Mouse (Mus musculus): Measurements from ENCODE around the gene Prkcd.
A peak's percentile ranks its signal among the peaks of the same experiment; 100 is the strongest.

The Prkcd gene

DNA sequence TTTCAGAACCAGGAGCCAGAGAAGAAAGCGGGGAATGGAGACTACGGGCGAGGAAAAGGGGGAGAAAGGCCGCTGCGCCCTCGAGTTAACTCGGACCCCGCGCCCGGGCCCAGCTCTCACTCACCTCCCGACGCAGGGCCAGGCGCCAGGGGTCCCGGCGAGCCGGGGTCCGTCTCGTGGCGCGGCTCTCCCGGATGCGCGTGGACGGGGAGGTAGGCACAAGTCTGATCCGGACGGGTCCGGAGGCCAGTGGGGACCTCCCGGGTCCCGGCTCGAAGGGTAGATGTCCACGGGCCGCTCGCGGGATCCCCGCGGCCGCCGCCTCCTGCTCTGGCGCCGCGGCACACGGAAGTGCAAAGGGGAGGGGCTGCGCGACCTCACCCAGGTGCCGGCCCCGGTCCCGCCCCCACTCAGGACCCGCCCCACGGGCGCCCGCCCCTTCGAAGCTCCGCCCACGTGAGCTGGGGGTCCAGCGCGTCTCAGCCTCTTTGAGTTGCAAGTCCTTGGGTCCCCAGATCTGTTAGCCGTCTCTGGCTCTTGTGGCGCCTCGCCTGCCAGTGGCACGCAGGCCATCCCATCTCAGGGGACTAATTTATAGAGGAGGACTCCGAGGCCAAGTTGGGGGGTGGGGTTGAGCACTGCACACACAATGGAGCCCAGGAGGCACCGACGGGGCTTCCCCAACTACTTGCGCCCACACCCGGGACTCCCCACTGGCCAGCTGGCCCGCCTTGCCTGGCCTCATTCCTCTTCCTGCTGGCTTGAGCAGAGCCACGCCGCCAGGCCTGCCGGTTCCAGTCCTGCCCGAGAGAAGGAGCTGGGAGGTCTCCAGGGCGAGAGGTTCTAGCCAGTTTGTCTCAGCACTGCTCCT lies at the start of gene Prkcd:
Gene Prkcd (minus strand): TSS at position 355 of the 871 bp plus-strand sequence.
- DNase-seq (ENCODE audit: low read depth in 2 of 2, low spot score in 2 of 2) = peak; percentile 79 to 89

DNA sequence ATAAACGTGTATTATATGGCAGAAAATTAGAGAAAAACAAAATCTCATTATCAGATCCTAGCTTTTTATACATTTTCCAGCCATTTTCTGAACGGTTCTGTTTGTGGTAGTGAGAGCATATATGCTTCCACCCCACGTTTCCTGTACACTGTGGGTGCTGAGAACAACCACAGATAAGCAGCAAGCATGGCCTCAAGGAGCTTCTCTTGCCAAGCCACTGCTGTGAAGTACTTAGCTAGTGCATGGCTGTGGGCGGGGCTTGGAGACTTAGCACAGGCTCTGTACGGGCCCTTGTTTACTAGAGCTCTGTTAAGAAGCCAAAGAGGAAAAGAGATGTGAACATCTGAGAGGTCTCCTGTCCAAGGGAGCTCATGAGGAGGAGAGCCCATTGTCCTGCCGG lies 48.9 kb upstream of the Prkcd start:
- peak; percentile 20 to 42 for DNase-seq (ENCODE audit: low read depth in 2 of 2, low spot score in 2 of 2)

DNA sequence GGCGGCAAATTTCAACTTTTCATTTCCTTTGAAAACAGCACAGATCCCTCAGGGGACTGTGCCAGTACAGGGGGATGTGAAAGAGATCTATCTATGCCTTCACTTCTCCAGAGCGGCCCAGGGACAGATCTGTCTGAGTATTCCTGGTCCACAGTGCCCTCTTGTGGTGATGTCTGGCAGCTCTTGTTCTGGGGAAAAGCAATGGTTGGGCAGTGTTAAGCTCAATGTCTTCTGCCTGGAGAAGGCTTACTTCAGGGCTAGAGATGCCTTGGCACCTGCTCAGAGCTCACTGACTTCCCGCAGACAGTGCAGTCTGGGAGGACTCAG lies 45.9 kb upstream of the Prkcd start:
- peak; percentile 75 to 85 for DNase-seq (ENCODE audit: low read depth in 2 of 2, low spot score in 2 of 2)

DNA sequence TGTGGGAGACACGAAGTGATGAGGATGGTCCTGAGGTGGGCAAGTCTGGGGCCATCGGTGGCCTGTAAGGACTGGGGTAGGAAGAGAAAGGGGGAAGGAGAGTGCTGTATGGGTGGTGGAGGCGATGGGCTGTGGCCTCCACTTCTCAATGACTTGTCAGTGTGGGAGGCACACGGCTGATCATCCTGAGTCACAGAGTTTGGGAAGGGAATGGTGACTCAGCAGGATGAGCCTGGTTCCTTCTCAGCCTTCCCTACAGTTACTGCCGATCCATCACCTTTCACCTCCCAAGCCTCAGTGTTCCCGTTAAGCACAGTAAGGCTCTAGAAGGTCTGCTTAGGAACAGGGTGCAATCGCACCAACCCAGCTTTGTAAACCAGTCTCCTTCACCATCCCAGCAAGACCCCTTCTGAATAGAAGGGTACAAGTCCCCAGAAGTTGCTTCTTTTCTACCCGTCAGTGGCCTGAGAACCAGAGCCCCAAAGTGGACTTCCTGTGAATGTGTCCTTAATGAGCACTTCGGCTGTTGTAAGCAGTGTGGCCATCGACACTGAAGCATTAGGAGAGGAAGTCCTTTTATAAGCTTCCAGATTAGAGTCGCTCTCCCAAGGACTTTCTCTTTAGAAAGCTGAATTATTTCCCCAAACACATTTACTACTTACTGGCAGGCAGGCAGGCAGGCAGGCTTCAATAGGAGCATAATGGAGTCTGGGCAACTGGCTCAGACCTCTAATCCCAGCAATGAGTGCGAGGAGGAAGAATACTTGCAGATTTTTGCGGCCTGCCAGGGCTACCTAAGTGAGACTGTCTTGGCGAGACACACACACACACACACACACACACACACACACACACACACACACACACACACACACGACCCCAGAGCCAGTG lies 45.3 kb upstream of the Prkcd start:
- DNase-seq (ENCODE audit: low read depth in 2 of 2, low spot score in 2 of 2) = no peak

DNA sequence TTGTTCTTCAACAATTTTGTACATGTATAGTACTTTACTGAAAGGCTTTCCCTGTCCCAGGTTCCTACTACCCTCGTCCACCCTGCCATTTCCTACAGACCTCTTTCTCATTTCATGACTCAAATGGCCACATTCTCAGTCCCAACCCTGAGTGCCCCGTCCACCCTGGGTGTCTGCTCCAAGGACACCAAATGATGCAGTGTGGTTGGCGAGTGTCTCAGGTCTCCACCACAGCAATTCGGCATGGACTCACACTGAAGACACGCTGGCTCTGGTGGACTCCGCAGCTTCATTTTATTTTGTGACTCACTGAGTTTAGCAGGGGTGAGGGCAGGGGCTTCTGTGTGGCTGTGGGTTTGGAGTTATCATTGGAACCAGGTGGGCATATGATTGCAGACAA lies 44.2 kb upstream of the Prkcd start:
- no peak for DNase-seq (ENCODE audit: low read depth in 2 of 2, low spot score in 2 of 2)

DNA sequence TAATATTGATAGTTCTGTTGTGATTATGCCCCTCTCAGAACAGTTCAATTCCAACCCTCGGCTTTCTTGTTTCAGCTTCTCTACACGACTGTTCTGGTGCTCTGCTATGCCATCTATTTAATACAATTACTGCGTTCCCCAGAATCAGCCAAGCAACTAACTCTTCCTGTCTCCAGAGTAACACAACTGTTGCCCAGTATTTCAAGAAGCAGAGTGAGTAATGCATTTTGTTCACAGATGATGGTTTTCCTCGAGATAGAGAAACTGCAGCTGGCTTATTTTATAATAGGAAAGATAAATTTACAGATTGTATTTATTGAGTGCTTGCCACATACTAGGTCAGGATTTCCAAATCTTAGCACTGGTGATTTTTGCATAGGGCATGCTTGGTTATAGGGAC lies 40.6 kb upstream of the Prkcd start:
- DNase-seq (ENCODE audit: low read depth in 2 of 2, low spot score in 2 of 2) = no peak

DNA sequence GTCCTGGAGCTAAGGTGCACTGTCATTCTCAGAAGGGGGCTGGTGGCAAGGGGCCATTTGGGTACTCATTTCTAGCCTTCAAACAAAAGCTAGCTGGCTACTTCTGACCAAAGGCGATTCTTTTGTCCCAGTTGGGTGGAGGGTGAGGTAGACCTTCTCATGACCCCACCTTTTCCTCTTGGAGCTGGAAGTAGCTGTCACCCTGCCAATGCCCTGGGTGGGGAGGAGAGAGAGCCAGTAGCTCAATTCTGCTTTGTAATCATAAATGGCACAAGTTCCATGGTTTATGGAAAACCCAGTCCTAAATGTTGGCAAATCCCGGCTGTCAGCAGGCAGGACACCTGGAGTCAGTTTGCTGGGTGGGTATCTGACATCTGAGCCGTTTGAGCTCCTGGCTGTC lies 40.1 kb upstream of the Prkcd start:
- no peak for DNase-seq (ENCODE audit: low read depth in 2 of 2, low spot score in 2 of 2)

DNA sequence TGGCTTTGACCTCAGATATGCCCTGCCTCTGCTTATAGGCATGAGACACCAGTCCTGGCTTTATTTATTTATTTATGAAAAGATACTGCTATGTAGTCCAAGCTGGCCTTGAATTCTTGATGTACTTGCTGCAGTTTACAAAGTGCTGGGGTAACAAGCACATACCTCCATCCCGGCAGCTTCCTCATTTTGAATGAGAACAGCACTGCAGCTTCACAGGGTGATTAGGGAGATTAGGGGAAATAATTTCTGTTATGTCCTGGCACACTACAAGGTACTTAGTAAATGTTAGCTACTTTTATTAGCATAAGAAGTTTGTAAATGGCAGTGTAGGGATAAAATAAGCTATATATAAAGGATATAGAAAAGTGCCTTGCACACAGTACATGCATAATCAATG lies 29.5 kb upstream of the Prkcd start:
- DNase-seq (ENCODE audit: low read depth in 2 of 2, low spot score in 2 of 2) = no peak

DNA sequence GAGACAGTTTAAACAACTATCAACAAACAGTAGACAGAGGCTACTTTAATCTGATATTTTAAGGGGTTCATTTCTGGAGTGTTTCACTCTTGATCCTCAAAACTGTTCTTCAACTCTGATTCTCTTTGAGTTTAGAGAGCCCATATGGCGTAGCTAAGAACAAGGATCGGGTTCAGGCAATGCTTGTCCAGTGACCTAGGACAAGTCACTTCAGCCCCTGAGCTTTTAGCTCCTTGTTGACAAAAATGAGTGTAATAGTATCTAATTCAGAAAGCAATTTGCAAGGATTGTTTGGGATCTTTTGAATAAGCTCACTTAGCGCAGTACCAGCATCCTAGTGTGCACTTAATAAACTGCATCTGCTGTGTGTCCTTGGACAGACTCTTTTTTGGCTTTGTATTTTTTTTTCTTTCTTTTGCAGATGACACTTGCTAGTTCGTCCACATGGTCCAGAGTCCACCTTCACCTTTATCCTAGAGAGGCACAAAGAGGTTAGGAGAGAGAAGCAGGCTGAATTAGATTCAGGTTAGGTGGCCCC lies 28.8 kb upstream of the Prkcd start:
- DNase-seq (ENCODE audit: low read depth in 2 of 2, low spot score in 2 of 2) = no peak

DNA sequence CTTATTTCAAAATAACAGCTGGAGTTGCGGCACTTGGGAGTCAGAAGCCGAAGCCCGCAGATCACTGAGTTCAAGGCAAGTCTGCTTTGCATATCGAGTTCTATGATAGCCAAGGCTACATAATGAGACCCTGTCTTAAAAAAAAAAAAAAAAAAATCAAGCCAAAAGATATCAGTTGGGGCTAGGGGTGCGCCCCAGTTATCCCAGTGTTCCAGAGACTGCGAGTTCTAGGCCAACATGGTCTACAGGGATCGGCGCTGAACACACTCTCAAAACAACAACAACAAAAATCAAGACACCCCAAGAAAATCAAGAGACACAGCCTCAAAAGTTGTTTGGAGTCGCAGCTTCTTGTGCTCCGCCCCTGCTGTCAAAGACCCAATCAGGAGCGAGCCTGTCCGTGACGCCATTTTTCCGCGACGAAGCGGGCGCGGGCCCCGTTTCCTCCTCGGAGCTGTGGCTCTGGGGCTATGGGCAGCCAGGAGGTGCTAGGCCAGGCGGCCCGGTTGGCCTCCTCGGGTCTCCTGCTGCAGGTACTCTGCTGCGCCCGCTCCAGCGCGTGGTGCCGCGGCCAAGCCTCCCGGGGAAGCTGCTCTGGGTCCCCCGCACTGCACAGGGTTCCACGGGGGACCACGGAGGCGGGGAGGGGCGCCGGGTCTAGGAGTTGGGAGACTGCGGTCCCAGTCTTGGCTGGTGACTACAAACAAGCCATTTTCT lies 28.1 kb upstream of the Prkcd start, which contains the start of gene Rft1:
Gene Rft1 (plus strand): TSS at position 418 of the 717 bp plus-strand sequence.
- DNase-seq (ENCODE audit: low read depth in 2 of 2, low spot score in 2 of 2) = peak; percentile 98 to 100

DNA sequence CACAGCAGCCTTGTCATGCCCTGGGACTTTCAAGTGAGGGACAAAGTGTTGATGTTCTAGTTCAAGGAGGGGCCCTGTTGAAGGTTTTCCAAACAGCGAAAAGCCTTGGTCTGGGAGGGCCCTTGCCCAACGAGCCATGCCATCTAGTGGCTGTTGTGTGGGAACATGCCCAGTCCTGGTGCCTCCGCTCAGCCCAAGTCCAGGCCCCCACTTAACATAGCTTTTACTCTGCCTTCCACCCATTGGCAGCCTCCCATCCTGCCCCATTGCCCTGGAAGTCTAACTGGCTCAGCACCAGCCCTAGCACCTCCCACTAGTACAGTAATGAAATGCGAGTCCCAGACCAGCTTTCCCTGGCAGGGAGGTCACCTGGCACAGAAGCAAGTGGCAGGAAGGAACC lies 25.0 kb upstream of the Prkcd start:
- no peak for DNase-seq (ENCODE audit: low read depth in 2 of 2, low spot score in 2 of 2)

DNA sequence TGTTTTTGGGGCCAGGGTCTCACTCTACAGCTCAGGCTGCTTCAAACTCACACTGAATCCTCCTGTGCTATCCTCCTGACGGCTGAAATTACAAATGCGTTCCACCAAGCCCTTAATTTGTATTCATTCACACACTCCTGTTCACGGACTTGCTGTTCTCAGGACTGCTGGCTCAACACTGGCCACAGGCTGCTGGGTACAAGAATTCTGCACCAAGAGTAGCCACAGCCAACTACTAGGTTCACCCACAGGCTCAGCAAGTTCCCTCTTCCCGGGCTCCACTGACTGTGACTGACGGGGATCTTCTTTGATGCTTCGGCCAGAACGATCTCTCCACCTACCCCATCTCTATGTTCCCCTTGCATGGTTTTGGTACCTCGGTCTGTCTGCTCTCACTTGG lies 23.7 kb upstream of the Prkcd start:
- DNase-seq (ENCODE audit: low read depth in 2 of 2, low spot score in 2 of 2) = no peak

DNA sequence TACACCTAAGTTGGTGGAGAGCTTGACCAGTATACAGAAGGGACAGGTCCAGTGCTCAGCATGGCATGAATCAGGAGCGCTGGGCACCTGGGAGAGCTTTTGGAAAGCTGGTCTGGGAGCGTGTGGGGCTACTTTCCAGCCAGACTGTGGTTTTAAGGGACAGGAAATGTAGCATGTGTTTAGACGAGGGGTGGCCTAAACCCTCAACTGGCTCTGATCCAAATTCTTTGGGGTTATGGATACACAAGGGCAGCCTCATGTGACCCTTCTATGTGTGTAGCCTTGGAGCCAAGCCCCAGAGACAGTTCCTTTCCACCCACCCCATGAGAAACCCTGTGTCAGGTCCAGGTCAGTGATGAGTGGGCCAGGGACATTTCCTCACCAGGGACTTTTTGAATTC lies 22.5 kb upstream of the Prkcd start:
- no peak for DNase-seq (ENCODE audit: low read depth in 2 of 2, low spot score in 2 of 2)

DNA sequence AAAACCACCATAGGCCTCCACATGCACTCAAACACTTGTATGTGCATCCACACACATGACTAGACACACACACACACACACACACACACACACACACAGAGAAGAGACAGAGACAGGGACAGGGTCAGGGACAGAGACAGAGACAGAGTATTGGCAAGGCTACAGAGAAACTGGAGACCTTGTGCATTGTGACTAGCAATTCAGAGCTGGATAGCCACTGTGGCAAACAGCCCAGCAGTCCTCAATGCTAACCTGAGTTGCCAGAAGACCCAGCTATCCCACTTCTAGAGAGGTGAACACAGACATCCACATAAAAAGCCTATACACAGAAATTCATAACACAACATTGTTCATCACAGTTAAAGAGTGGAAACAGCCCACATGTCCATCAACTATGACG lies 20.5 kb upstream of the Prkcd start:
- no peak for DNase-seq (ENCODE audit: low read depth in 2 of 2, low spot score in 2 of 2)

DNA sequence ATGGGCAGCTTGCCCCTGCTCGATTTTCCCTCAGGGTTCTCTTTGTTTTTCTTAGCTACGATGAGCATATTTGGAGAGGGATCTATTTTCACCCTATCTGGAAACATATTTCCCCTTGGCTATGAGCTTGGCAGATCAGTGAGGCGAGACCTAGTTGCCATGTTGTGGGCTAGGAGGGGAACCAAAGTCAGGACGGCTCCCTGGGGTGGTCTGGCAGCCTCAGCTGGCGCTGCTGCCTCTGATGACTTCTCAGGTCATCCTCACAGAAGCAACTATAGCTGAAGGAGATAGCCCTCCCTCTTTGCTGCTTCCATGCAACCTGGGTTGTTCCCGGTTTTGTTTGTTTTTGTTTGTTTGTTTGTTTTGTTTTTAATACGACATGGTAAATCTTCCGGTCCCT lies 19.1 kb upstream of the Prkcd start:
- no peak for DNase-seq (ENCODE audit: low read depth in 2 of 2, low spot score in 2 of 2)

DNA sequence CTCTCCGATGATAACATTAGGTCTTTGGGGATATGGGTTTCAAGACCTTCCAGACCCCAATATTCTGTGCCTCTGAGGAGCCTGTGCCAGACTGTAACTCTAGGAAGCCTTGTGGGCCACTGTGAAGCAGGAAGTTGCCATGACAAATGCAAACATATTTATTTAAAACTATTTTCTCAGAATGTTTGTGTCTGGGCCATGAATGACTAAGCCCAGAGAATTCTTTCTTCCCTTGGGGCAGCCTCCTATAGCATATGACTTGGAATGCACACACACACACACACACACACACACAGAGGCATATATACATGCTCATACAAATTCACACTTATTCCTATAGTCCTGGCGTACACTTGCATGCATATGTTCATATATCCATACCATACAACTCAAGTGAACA lies 18.0 kb upstream of the Prkcd start:
- no peak for DNase-seq (ENCODE audit: low read depth in 2 of 2, low spot score in 2 of 2)

DNA sequence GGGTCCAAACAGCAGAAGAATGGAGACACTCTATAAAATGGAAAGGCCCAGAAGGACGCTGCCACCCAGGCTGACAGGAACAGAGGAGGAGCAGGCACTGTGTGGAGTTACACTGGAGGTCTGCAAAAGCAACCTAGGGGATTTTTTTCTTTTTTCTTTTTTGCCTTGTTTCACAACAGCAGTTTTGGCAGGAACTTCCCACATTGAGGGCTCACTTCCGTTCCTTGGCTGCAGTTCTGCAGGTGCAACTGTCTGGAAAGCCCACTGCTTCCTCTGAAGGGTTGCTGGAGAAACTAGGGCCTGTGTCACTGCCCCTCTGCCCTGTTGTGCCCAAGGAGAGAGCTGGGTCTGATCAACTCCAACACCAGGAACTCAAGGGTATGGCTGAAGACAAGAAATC lies 15.7 kb upstream of the Prkcd start:
- no peak for DNase-seq (ENCODE audit: low read depth in 2 of 2, low spot score in 2 of 2)

DNA sequence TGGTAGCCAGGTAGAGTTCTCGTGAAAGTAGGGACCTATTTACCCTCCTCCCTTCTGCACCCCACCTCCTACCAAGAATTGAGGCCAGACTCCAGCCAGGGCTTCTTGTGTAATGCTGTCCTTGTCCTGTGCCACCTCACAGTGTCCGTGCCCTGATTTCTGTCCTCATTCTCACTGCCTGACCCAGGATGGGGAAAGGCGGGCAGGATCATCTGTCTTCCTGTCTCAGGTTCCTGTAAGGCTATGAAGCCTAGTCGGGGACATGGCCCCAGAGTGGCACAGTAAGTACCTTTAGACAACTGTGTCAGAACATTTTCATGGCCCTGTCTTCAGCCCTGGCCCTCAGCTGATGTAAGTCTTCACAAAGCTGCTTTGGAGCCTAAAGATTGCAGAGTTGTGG lies 12.7 kb upstream of the Prkcd start:
- DNase-seq (ENCODE audit: low read depth in 2 of 2, low spot score in 2 of 2) = no peak

DNA sequence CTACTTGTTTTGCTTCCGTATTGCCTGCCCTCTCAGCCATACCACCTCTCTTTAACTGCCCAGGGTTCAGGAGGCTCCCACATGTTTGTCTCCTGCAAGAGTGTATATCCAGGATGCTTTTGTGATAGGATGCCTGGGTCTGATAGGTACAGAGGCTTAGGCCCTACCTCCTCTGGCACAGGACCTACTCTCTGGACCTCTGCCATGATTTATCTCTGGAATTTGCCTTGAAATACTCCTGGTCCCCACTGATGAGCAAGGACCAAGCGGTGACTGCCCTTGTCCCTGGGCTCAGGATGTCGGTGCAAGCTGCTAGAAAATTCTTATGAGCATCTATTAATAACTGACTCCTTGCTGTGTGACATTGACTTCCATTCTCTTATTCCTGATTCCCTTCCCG lies 12.0 kb upstream of the Prkcd start:
- no peak for DNase-seq (ENCODE audit: low read depth in 2 of 2, low spot score in 2 of 2)

DNA sequence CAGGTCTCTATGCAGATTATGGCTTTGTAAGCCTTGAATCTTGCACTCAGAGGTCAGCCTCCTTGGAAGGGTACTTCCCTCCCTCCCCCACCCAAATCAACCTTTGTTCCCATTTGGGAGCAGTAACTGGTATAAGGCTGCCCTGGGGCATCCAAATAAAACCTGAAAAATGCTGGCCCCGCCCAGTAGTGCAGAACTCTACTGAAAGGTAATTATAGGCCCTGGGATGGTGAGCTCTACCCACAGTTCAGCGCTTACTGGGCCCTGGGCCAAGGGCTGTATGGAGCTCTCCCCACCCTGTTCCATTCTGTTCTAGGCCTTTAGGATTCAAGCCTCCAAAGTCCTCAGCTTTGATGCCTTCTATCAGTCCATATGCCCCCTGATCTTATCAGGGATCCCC lies 11.1 kb upstream of the Prkcd start:
- DNase-seq (ENCODE audit: low read depth in 2 of 2, low spot score in 2 of 2) = no peak

DNA sequence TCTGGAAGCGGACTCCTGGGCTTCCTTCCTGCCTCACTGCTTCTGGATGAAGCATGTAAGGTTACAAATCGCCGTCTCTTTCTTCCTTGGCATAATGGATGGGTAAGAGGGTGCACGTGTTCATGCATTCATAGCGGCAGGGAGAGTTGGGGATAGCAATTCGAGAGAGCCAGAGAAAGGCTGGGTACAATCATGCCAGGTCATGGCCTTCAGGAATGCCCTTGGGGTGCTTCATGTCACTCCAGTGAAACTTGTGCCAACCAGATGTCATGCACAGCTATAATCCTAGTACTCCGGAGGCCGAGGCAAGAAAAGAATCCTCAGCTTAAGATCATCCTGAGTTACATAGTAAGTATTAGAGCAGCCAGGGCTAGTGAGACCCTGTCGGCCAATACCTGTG lies 10.5 kb upstream of the Prkcd start:
- DNase-seq (ENCODE audit: low read depth in 2 of 2, low spot score in 2 of 2) = no peak
